ENCODE assay signal across 25 mouse cellular contexts in genomic region chr9:118675573-118676170, GRCm38 (mm10).
DNase-seq lines count a peak whose midpoint lies in the region; ATAC-seq and TF ChIP-seq lines count a peak whose summit lies in the region.
"Had no signal": no experiment of that assay in that cellular context is flagged by ENCODE, and none has a peak within 500 bp of the region (broad histone marks: within the 10 kb centered on the region; RNA-seq: fewer than 3 reads in every experiment).

No protein-coding gene starts in this region.

- H3K4me3 ChIP-seq in kidney, postnatal 0 days (replicated peaks; ENCODE audit: low read depth, low read length) = no peak overlapping the region
- H3K4me3 ChIP-seq in liver, postnatal 0 days (ENCODE audit: low read depth, low read length) = no peak overlapping the region
- no peak overlapping the region for H3K4me3 ChIP-seq in hindbrain, embryonic 14.5 days (replicated peaks; ENCODE audit: low read length)
- H3K4me3 ChIP-seq: embryonic facial prominence, embryonic 12.5 days; erythroblast, embryonic 14.5 days; forebrain, embryonic 13.5 days; hindbrain, embryonic 12.5 days; layer of hippocampus, adult 2 months; left cerebral cortex, adult 2 months; liver, embryonic 15.5 days; neural tube, embryonic 15.5 days had no signal

- H3K9me3 ChIP-seq in kidney, postnatal 0 days (replicated peaks; ENCODE audit: low read length) = no peaks in the 10 kb centered on the region
- H3K9me3 ChIP-seq in liver, postnatal 0 days (ENCODE audit: low read length) = no peaks in the 10 kb centered on the region
- no peaks in the 10 kb centered on the region for H3K9me3 ChIP-seq in hindbrain, embryonic 14.5 days (ENCODE audit: control insufficient read depth, low read length)
- H3K9me3 ChIP-seq: embryonic facial prominence, embryonic 12.5 days; forebrain, embryonic 13.5 days; hindbrain, embryonic 12.5 days; liver, embryonic 15.5 days; neural tube, embryonic 15.5 days had no signal

- 0 out of 2 replicates have a peak, but pooled peaks cover 9% of the 10 kb centered on the region for H3K36me3 ChIP-seq in kidney, postnatal 0 days (ENCODE audit: insufficient read depth, low read length)
- H3K36me3 ChIP-seq in liver, postnatal 0 days (replicated peaks; ENCODE audit: insufficient read depth, low read length) = no peaks in the 10 kb centered on the region
- no peaks in the 10 kb centered on the region for H3K36me3 ChIP-seq in hindbrain, embryonic 14.5 days (replicated peaks; ENCODE audit: control insufficient read depth, insufficient read depth)
- H3K36me3 ChIP-seq: hindbrain, embryonic 12.5 days; liver, embryonic 15.5 days had no signal

- no peak overlapping the region for H3K27ac ChIP-seq in kidney, postnatal 0 days
- 0 out of 2 replicates have a peak overlapping the region, but pooled peaks have one; percentile 51 for H3K27ac ChIP-seq in liver, postnatal 0 days (ENCODE audit: low read depth)
- H3K27ac ChIP-seq in hindbrain, embryonic 14.5 days = no peak overlapping the region
- H3K27ac ChIP-seq: embryonic facial prominence, embryonic 12.5 days; forebrain, embryonic 13.5 days; hindbrain, embryonic 12.5 days; layer of hippocampus, adult 2 months; left cerebral cortex, adult 2 months; liver, embryonic 15.5 days; neural tube, embryonic 15.5 days had no signal

- TF ChIP-seq CTCF in kidney, postnatal 0 days (IDR thresholded peaks at IDR 0.05; ENCODE audit: low read depth) = no peak
- TF ChIP-seq CTCF in liver, postnatal 0 days (IDR thresholded peaks at IDR 0.05; ENCODE audit: low read depth) = no peak

- no peak overlapping the region for H3K9ac ChIP-seq in kidney, postnatal 0 days (ENCODE audit: low read depth, low read length)
- no peak overlapping the region for H3K9ac ChIP-seq in liver, postnatal 0 days (replicated peaks)
- no peak overlapping the region for H3K9ac ChIP-seq in hindbrain, embryonic 14.5 days
- H3K9ac ChIP-seq: embryonic facial prominence, embryonic 12.5 days; forebrain, embryonic 13.5 days; hindbrain, embryonic 12.5 days; liver, embryonic 15.5 days; neural tube, embryonic 15.5 days had no signal

- 93% methylated on average over 8 of the region's 8 CpGs for WGBS in kidney, postnatal 0 days
- WGBS in liver, postnatal 0 days (ENCODE audit: insufficient replicate concordance) = 62% methylated on average over 8 of the region's 8 CpGs
- 97% methylated on average over 8 of the region's 8 CpGs for WGBS in hindbrain, embryonic 14.5 days

- no peaks in the 10 kb centered on the region for H3K27me3 ChIP-seq in kidney, postnatal 0 days (ENCODE audit: insufficient read depth, low read length)
- H3K27me3 ChIP-seq in liver, postnatal 0 days (ENCODE audit: insufficient read depth, low read length) = no peaks in the 10 kb centered on the region
- H3K27me3 ChIP-seq in hindbrain, embryonic 14.5 days (ENCODE audit: control insufficient read depth, insufficient read depth, low read length) = no peaks in the 10 kb centered on the region
- H3K27me3 ChIP-seq: embryonic facial prominence, embryonic 12.5 days; forebrain, embryonic 13.5 days; hindbrain, embryonic 12.5 days; liver, embryonic 15.5 days; neural tube, embryonic 15.5 days; Patski had no signal

- DNase-seq in kidney, postnatal 0 days (ENCODE audit: low spot score) = no peak
- no peak for DNase-seq in kidney, adult 9 months
- peak; percentile 28 to 33 for DNase-seq in B cell, adult 2 months
- peak; percentile 55 for DNase-seq in liver, postnatal 0 days
- no peak for DNase-seq in cerebellum, adult 11-12 months
- no peak for DNase-seq in hindbrain, embryonic 14.5 days (ENCODE audit: low spot score)
- DNase-seq: adrenal gland, postnatal 25 days; cerebellum, adult 8-10 months; gastrocnemius, postnatal 10 days; heart, adult 18-20 months; lung, postnatal 10 days; right cerebral cortex, postnatal 25 days; thymus, postnatal 25 days had no signal

- no peaks in the 10 kb centered on the region for H3K4me1 ChIP-seq in kidney, postnatal 0 days (replicated peaks; ENCODE audit: insufficient read depth, low read length)
- H3K4me1 ChIP-seq in liver, postnatal 0 days (ENCODE audit: insufficient read depth) = peaks cover 8% of the 10 kb centered on the region; the same call in 1 of the 2 replicates
- H3K4me1 ChIP-seq in hindbrain, embryonic 14.5 days (replicated peaks; ENCODE audit: control insufficient read depth, insufficient read depth, low read length) = peaks cover 12% of the 10 kb centered on the region
- H3K4me1 ChIP-seq: liver, embryonic 15.5 days had no signal

- 0 out of 2 replicates have a peak, but pooled peaks have one; percentile 27 for ATAC-seq in kidney, postnatal 0 days (replicated peaks; ENCODE audit: low FRiP score, low read depth)
- peak; percentile 27; the same call in 1 of the 2 replicates for ATAC-seq in common myeloid progenitor, adult 5-6 weeks (replicated peaks; ENCODE audit: low read depth, poor library complexity, severe bottlenecking)
- ATAC-seq in liver, postnatal 0 days = no peak
- ATAC-seq in hindbrain, embryonic 14.5 days (ENCODE audit: low FRiP score) = no peak
- ATAC-seq: CD4-positive, CD25-positive, alpha-beta regulatory T cell, adult 4 months; forebrain, embryonic 13.5 days; midbrain, embryonic 16.5 days; Patski had no signal

- no peak for TF ChIP-seq EP300 in liver, postnatal 0 days (IDR thresholded peaks at IDR 0.05; ENCODE audit: low read depth)

- H3K4me2 ChIP-seq in kidney, postnatal 0 days (ENCODE audit: low read length) = no peak overlapping the region
- H3K4me2 ChIP-seq in liver, postnatal 0 days (ENCODE audit: low read depth, low read length) = no peak overlapping the region
- no peak overlapping the region for H3K4me2 ChIP-seq in hindbrain, embryonic 14.5 days (replicated peaks)
- H3K4me2 ChIP-seq: embryonic facial prominence, embryonic 12.5 days; forebrain, embryonic 13.5 days; hindbrain, embryonic 12.5 days; liver, embryonic 15.5 days; neural tube, embryonic 15.5 days had no signal

Comparison
In these comparisons a context has a peak if more than half of its experiments do, and no peak if none do; other contexts are left out.
1. ATAC-seq: peak in kidney, postnatal 0 days (single experiment) and common myeloid progenitor, adult 5-6 weeks (single experiment); none in liver, postnatal 0 days (single experiment) and hindbrain, embryonic 14.5 days (single experiment).
2. DNase-seq: peak in B cell, adult 2 months (2 of 2) and liver, postnatal 0 days (single experiment); none in kidney, postnatal 0 days (single experiment), kidney, adult 9 months (single experiment), cerebellum, adult 11-12 months (single experiment) and hindbrain, embryonic 14.5 days (single experiment).